In genomic region chr5:24599137-24599536, GRCm38 (mm10) we compare ENCODE assay signal across 9 mouse cellular contexts. TPM values are rescaled to one million over a fixed set of nuclear protein-coding genes. Genes with fewer than 3 reads are reported as not detected.
DNase-seq lines count a peak whose midpoint lies in the region; ATAC-seq and TF ChIP-seq lines count a peak whose summit lies in the region.
"Had no signal": no experiment of that assay in that cellular context is flagged by ENCODE, and none has a peak within 500 bp of the region (broad histone marks: within the 10 kb centered on the region; RNA-seq: fewer than 3 reads in every experiment).

No protein-coding gene starts in this region.

- no peak overlapping the region for H3K27ac ChIP-seq in kidney, embryonic 14.5 days (ENCODE audit: low read depth, low read length)
- no peak overlapping the region for H3K27ac ChIP-seq in embryonic facial prominence, embryonic 14.5 days (replicated peaks; ENCODE audit: low read depth, low read length)
- H3K27ac ChIP-seq in hindbrain, postnatal 0 days = peak overlapping the region; percentile 77; the same call in 1 of the 2 replicates
- H3K27ac ChIP-seq: macrophage had no signal

- H3K4me3 ChIP-seq in kidney, embryonic 14.5 days (ENCODE audit: low read length) = peak overlapping the region; percentile 49
- peak overlapping the region; percentile 53 for H3K4me3 ChIP-seq in embryonic facial prominence, embryonic 14.5 days (ENCODE audit: low read depth, low read length)
- peak overlapping the region; percentile 50 for H3K4me3 ChIP-seq in hindbrain, postnatal 0 days (ENCODE audit: low read length)

- DNase-seq in kidney, postnatal 4 days = no peak
- DNase-seq in embryonic facial prominence, embryonic 14.5 days (ENCODE audit: low spot score) = no peak
- DNase-seq in hindbrain, postnatal 0 days (ENCODE audit: low spot score) = no peak
- peak; percentile 12 for DNase-seq in naive thymus-derived CD4-positive, alpha-beta T cell, adult 2 months (ENCODE audit: low read depth)
- no peak for DNase-seq in embryo, embryonic 11 days
- no peak for DNase-seq in adrenal gland, adult 18-20 months (ENCODE audit: low spot score in 2 of 2)
- DNase-seq in lung, postnatal 25 days (ENCODE audit: low spot score) = no peak

- WGBS in kidney, embryonic 14.5 days = 20% methylated on average over 8 of the region's 8 CpGs
- 14% methylated on average over 8 of the region's 8 CpGs for WGBS in embryonic facial prominence, embryonic 14.5 days
- WGBS in hindbrain, postnatal 0 days = 14% methylated on average over 8 of the region's 8 CpGs

- H3K4me2 ChIP-seq in kidney, embryonic 14.5 days (replicated peaks; ENCODE audit: low read depth, low read length) = peak overlapping the region; percentile 96
- H3K4me2 ChIP-seq in embryonic facial prominence, embryonic 14.5 days (ENCODE audit: low read depth, low read length) = peak overlapping the region; percentile 97
- peak overlapping the region; percentile 80 for H3K4me2 ChIP-seq in hindbrain, postnatal 0 days (ENCODE audit: low read depth, low read length)

- no peak for ATAC-seq in kidney, embryonic 14.5 days (ENCODE audit: low FRiP score, low TSS enrichment)
- no peak for ATAC-seq in embryonic facial prominence, embryonic 14.5 days (ENCODE audit: low read depth)
- no peak for ATAC-seq in hindbrain, postnatal 0 days

- peaks cover 17% of the 10 kb centered on the region for H3K36me3 ChIP-seq in kidney, embryonic 14.5 days (ENCODE audit: control insufficient read depth, insufficient read depth, low read length)
- peaks cover 21% of the 10 kb centered on the region for H3K36me3 ChIP-seq in embryonic facial prominence, embryonic 14.5 days (ENCODE audit: control insufficient read depth, insufficient read depth, low read length)
- H3K36me3 ChIP-seq in hindbrain, postnatal 0 days (ENCODE audit: insufficient read depth, low read length) = peaks cover 4% of the 10 kb centered on the region

- peaks cover 42% of the 10 kb centered on the region for H3K4me1 ChIP-seq in kidney, embryonic 14.5 days (ENCODE audit: control insufficient read depth, insufficient read depth, low read length)
- H3K4me1 ChIP-seq in embryonic facial prominence, embryonic 14.5 days (ENCODE audit: control insufficient read depth, insufficient read depth, low read length) = peaks cover 40% of the 10 kb centered on the region
- H3K4me1 ChIP-seq in hindbrain, postnatal 0 days (ENCODE audit: insufficient read depth, low read length) = peaks cover 53% of the 10 kb centered on the region

- H3K27me3 ChIP-seq in kidney, embryonic 14.5 days (ENCODE audit: control insufficient read depth, insufficient read depth, low read length) = no peaks in the 10 kb centered on the region
- no peaks in the 10 kb centered on the region for H3K27me3 ChIP-seq in embryonic facial prominence, embryonic 14.5 days (replicated peaks; ENCODE audit: control insufficient read depth, insufficient read depth, low read length)
- no peaks in the 10 kb centered on the region for H3K27me3 ChIP-seq in hindbrain, postnatal 0 days (ENCODE audit: insufficient read depth, low read length)

- H3K9me3 ChIP-seq in kidney, embryonic 14.5 days (ENCODE audit: control insufficient read depth, low read length) = no peaks in the 10 kb centered on the region
- no peaks in the 10 kb centered on the region for H3K9me3 ChIP-seq in embryonic facial prominence, embryonic 14.5 days (ENCODE audit: control insufficient read depth, low read length)
- H3K9me3 ChIP-seq in hindbrain, postnatal 0 days (ENCODE audit: low read length) = no peaks in the 10 kb centered on the region

- H3K9ac ChIP-seq in kidney, embryonic 14.5 days (ENCODE audit: low read depth, low read length) = peak overlapping the region; percentile 59; the same call in 1 of the 2 replicates
- peak overlapping the region; percentile 72 for H3K9ac ChIP-seq in embryonic facial prominence, embryonic 14.5 days (ENCODE audit: low read depth, low read length)
- peak overlapping the region; percentile 67 for H3K9ac ChIP-seq in hindbrain, postnatal 0 days (replicated peaks; ENCODE audit: low read length)

- TF ChIP-seq CTCF in hindbrain, postnatal 0 days (IDR thresholded peaks at IDR 0.05; ENCODE audit: low read depth) = no peak

RNA-seq across cellular contexts. Expression of gene Chpf2, which starts 12.6 kb away (rescaled TPM):
- polyA plus RNA-seq in kidney, embryonic 14.5 days (2014; fragmentation: Nextera tagmentation; extraction: Ambion mirVana) = 8.3 and 11.0 TPM in 2 replicates
- polyA plus RNA-seq in embryonic facial prominence, embryonic 14.5 days (2014; fragmentation: Nextera tagmentation; extraction: Ambion mirVana) = 21.2 and 23.4 TPM in 2 replicates
- total RNA-seq in hindbrain, postnatal 0 days (2014; rRNA removed) = 38.3 and 46.2 TPM in 2 replicates
- polyA plus RNA-seq in hindbrain, postnatal 0 days (2015; fragmentation: Nextera tagmentation; extraction: Ambion mirVana) = 25.0 and 26.9 TPM in 2 replicates
- 10 to 100 TPM; 34.5 to 39.7 TPM for total RNA-seq in adrenal gland, adult 18-20 months (2021)

RNA-seq across cellular contexts. Expression of gene Abcf2, which starts 21.9 kb away (rescaled TPM):
- 102 and 121 TPM in 2 replicates for polyA plus RNA-seq in kidney, embryonic 14.5 days (2014; fragmentation: Nextera tagmentation; extraction: Ambion mirVana)
- polyA plus RNA-seq in embryonic facial prominence, embryonic 14.5 days (2014; fragmentation: Nextera tagmentation; extraction: Ambion mirVana) = 83.7 and 96.3 TPM in 2 replicates
- total RNA-seq in hindbrain, postnatal 0 days (2014; rRNA removed) = 60.6 and 65.6 TPM in 2 replicates
- polyA plus RNA-seq in hindbrain, postnatal 0 days (2015; fragmentation: Nextera tagmentation; extraction: Ambion mirVana) = 65.4 and 66.5 TPM in 2 replicates
- total RNA-seq in adrenal gland, adult 18-20 months (2021) = 10 to 100 TPM; 62.8 to 81.3 TPM

RNA-seq across cellular contexts. Expression of gene Smarcd3, which starts 25.1 kb away (rescaled TPM):
- polyA plus RNA-seq in kidney, embryonic 14.5 days (2014; fragmentation: Nextera tagmentation; extraction: Ambion mirVana) = 40.4 and 41.1 TPM in 2 replicates
- 48.9 and 54.7 TPM in 2 replicates for polyA plus RNA-seq in embryonic facial prominence, embryonic 14.5 days (2014; fragmentation: Nextera tagmentation; extraction: Ambion mirVana)
- total RNA-seq in hindbrain, postnatal 0 days (2014; rRNA removed) = 246 and 262 TPM in 2 replicates
- polyA plus RNA-seq in hindbrain, postnatal 0 days (2015; fragmentation: Nextera tagmentation; extraction: Ambion mirVana) = 114 and 128 TPM in 2 replicates
- 10 to 100 TPM; 15.2 to 17.2 TPM for total RNA-seq in adrenal gland, adult 18-20 months (2021)

RNA-seq across cellular contexts. Expression of gene 4931409K22Rik, which starts 42.5 kb away (rescaled TPM):
- 0.26 and 0.34 TPM in 2 replicates for polyA plus RNA-seq in kidney, embryonic 14.5 days (2014; fragmentation: Nextera tagmentation; extraction: Ambion mirVana)
- polyA plus RNA-seq in embryonic facial prominence, embryonic 14.5 days (2014; fragmentation: Nextera tagmentation; extraction: Ambion mirVana) = not detected in 2 replicates
- not detected in 2 replicates for total RNA-seq in hindbrain, postnatal 0 days (2014; rRNA removed)
- polyA plus RNA-seq in hindbrain, postnatal 0 days (2015; fragmentation: Nextera tagmentation; extraction: Ambion mirVana) = 0.09 and 0.16 TPM in 2 replicates
- not detected for total RNA-seq in adrenal gland, adult 18-20 months (2021)
- polyA plus RNA-seq: macrophage had no signal

RNA-seq across cellular contexts. Expression of gene Asb10, which starts 58.4 kb away (rescaled TPM):
- 0.54 and 0.91 TPM in 2 replicates for polyA plus RNA-seq in kidney, embryonic 14.5 days (2014; fragmentation: Nextera tagmentation; extraction: Ambion mirVana)
- polyA plus RNA-seq in embryonic facial prominence, embryonic 14.5 days (2014; fragmentation: Nextera tagmentation; extraction: Ambion mirVana) = 1.2 and 1.8 TPM in 2 replicates
- 0.10 TPM in 1 of 2 replicates, not detected in the other for total RNA-seq in hindbrain, postnatal 0 days (2014; rRNA removed)
- 0.16 and 0.21 TPM in 2 replicates for polyA plus RNA-seq in hindbrain, postnatal 0 days (2015; fragmentation: Nextera tagmentation; extraction: Ambion mirVana)
- total RNA-seq in adrenal gland, adult 18-20 months (2021) = under 1 TPM in 1 of 2 experiments, not detected in 1; 0.23 TPM
